Mouse (Mus musculus) testis, adult 2 months (tissue): ENCODE results near the gene Rnaseh2b.

Experiments used
- CTCF ChIP-seq: fragments of 200-500 bp; IDR thresholded peaks from 2 replicates; pipeline ENCODE4 v1.5.1; 2012; ENCODE audit warnings: low read depth, mild to moderate bottlenecking, inconsistent platforms, low read length, moderate library complexity; ENCODE audit not compliant: control insufficient read depth, insufficient read depth, insufficient replicate concordance
- POLR2A ChIP-seq: fragments of 200-500 bp; IDR thresholded peaks from 2 replicates; pipeline ENCODE4 v1.6.1; 2012; ENCODE audit warnings: low read depth, mild to moderate bottlenecking, inconsistent platforms, low read length, moderate library complexity; ENCODE audit not compliant: control insufficient read depth

- TF ChIP-seq CTCF = no peak
- TF ChIP-seq POLR2A = no peak
Measured at GRCm38 (mm10) chr14:62331457-62331856, 39.1 kb downstream of the Rnaseh2b start.
